ENCODE assay signal across 24 mouse cellular contexts in genomic region chr3:73673333-73673732, GRCm38 (mm10). TPM values are rescaled to one million over a fixed set of nuclear protein-coding genes. Genes with fewer than 3 reads are reported as not detected.
DNase-seq lines count a peak whose midpoint lies in the region; ATAC-seq and TF ChIP-seq lines count a peak whose summit lies in the region.
"Had no signal": no experiment of that assay in that cellular context is flagged by ENCODE, and none has a peak within 500 bp of the region (broad histone marks: within the 10 kb centered on the region; RNA-seq: fewer than 3 reads in every experiment).

No protein-coding gene starts in this region.

- 22% methylated on average over 1 of the region's 1 CpGs for WGBS in lung, postnatal 0 days
- 10% methylated on average over 1 of the region's 1 CpGs for WGBS in lung, adult 2 months
- WGBS in liver, embryonic 11.5 days: 56% methylated on average over 1 of the region's 1 CpGs
- 12% methylated on average over 1 of the region's 1 CpGs for WGBS in liver, postnatal 0 days (ENCODE audit: insufficient replicate concordance)
- WGBS in midbrain, embryonic 14.5 days: 77% methylated on average over 1 of the region's 1 CpGs

- H3K36me3 ChIP-seq in lung, postnatal 0 days (ENCODE audit: insufficient read depth, low read length): no peaks in the 10 kb centered on the region
- H3K36me3 ChIP-seq in liver, embryonic 11.5 days (ENCODE audit: control insufficient read depth, insufficient read depth, low read length): no peaks in the 10 kb centered on the region
- H3K36me3 ChIP-seq in liver, postnatal 0 days (replicated peaks; ENCODE audit: insufficient read depth, low read length): no peaks in the 10 kb centered on the region
- no peaks in the 10 kb centered on the region for H3K36me3 ChIP-seq in midbrain, embryonic 14.5 days (ENCODE audit: control insufficient read depth, insufficient read depth, low read length)
- H3K36me3 ChIP-seq: heart, embryonic 13.5 days; hindbrain, embryonic 13.5 days; kidney, embryonic 15.5 days; limb, embryonic 13.5 days; midbrain, embryonic 12.5 days had no signal

- no peak for TF ChIP-seq CTCF in lung, postnatal 0 days (IDR thresholded peaks at IDR 0.05)
- no peak for TF ChIP-seq CTCF in lung, adult 2 months (IDR thresholded peaks at IDR 0.05; ENCODE audit: insufficient read depth, low read length)
- no peak for TF ChIP-seq CTCF in liver, postnatal 0 days (IDR thresholded peaks at IDR 0.05; ENCODE audit: low read depth)

- H3K27ac ChIP-seq in lung, postnatal 0 days (ENCODE audit: low read length): no peak overlapping the region
- H3K27ac ChIP-seq in liver, embryonic 11.5 days (ENCODE audit: low read depth, low read length): no peak overlapping the region
- H3K27ac ChIP-seq in liver, postnatal 0 days (ENCODE audit: low read depth): peak overlapping the region; percentile 76
- no peak overlapping the region for H3K27ac ChIP-seq in midbrain, embryonic 14.5 days (replicated peaks; ENCODE audit: low read depth, low read length)
- H3K27ac ChIP-seq: heart, adult 2 months; heart, embryonic 13.5 days; hindbrain, embryonic 13.5 days; kidney, embryonic 15.5 days; limb, embryonic 13.5 days; midbrain, embryonic 12.5 days had no signal

- no peak for ATAC-seq in lung, postnatal 0 days
- ATAC-seq in liver, embryonic 11.5 days (replicated peaks; ENCODE audit: low FRiP score): peak; percentile 63
- ATAC-seq in liver, postnatal 0 days: peak; percentile 94
- no peak for ATAC-seq in midbrain, embryonic 14.5 days (ENCODE audit: low FRiP score, low TSS enrichment)
- no peak for ATAC-seq in inflammation-experienced regulatory T-cells, adult 6 months
- ATAC-seq in megakaryocyte progenitor cell, adult 5-6 weeks (replicated peaks; ENCODE audit: poor library complexity): no peak
- ATAC-seq: forebrain, postnatal 0 days had no signal

- H3K4me1 ChIP-seq in lung, postnatal 0 days (ENCODE audit: insufficient read depth, low read depth, low read length): no peaks in the 10 kb centered on the region
- no peaks in the 10 kb centered on the region for H3K4me1 ChIP-seq in lung, adult 2 months (ENCODE audit: control insufficient read depth, insufficient read depth, low read length)
- H3K4me1 ChIP-seq in liver, embryonic 11.5 days (replicated peaks; ENCODE audit: control insufficient read depth, insufficient read depth, low read length): no peaks in the 10 kb centered on the region
- H3K4me1 ChIP-seq in liver, postnatal 0 days (ENCODE audit: insufficient read depth): no peaks in the 10 kb centered on the region
- no peaks in the 10 kb centered on the region for H3K4me1 ChIP-seq in midbrain, embryonic 14.5 days (ENCODE audit: control insufficient read depth, insufficient read depth, low read length)
- H3K4me1 ChIP-seq: heart, embryonic 13.5 days; hindbrain, embryonic 13.5 days; kidney, embryonic 15.5 days; limb, embryonic 13.5 days; midbrain, embryonic 12.5 days had no signal

- DNase-seq in lung, postnatal 0 days (ENCODE audit: low spot score): peak; percentile 15
- DNase-seq in lung, adult 2 months: no peak
- DNase-seq in liver, embryonic 11.5 days (ENCODE audit: low spot score): no peak
- no peak for DNase-seq in liver, postnatal 0 days
- DNase-seq in midbrain, embryonic 14.5 days: no peak
- DNase-seq: adrenal gland, adult 2 months; cerebellum, adult 8-10 months; forebrain, postnatal 0 days; gastrocnemius, postnatal 36 days; heart, adult 2 months; kidney, postnatal 4 days; layer of hippocampus, adult 9-11 months; lung, postnatal 10 days; right cerebral cortex, postnatal 14 days had no signal

- H3K4me2 ChIP-seq in lung, postnatal 0 days (replicated peaks; ENCODE audit: low read depth, low read length): no peak overlapping the region
- H3K4me2 ChIP-seq in liver, embryonic 11.5 days: no peak overlapping the region
- no peak overlapping the region; the same call in 1 of the 2 replicates for H3K4me2 ChIP-seq in liver, postnatal 0 days (ENCODE audit: low read depth, low read length)
- H3K4me2 ChIP-seq in midbrain, embryonic 14.5 days (ENCODE audit: low read length): no peak overlapping the region
- H3K4me2 ChIP-seq: heart, embryonic 13.5 days; hindbrain, embryonic 13.5 days; kidney, embryonic 15.5 days; limb, embryonic 13.5 days; midbrain, embryonic 12.5 days had no signal

- no peak overlapping the region for H3K9ac ChIP-seq in lung, postnatal 0 days (replicated peaks; ENCODE audit: low read depth)
- no peak overlapping the region for H3K9ac ChIP-seq in liver, embryonic 11.5 days (ENCODE audit: low read depth, low read length)
- no peak overlapping the region for H3K9ac ChIP-seq in liver, postnatal 0 days (replicated peaks)
- H3K9ac ChIP-seq in midbrain, embryonic 14.5 days (replicated peaks; ENCODE audit: low read length): no peak overlapping the region
- H3K9ac ChIP-seq: forebrain, postnatal 0 days; heart, embryonic 13.5 days; hindbrain, embryonic 13.5 days; kidney, embryonic 15.5 days; limb, embryonic 13.5 days; midbrain, embryonic 12.5 days had no signal

- H3K9me3 ChIP-seq in lung, postnatal 0 days (ENCODE audit: low read length): no peaks in the 10 kb centered on the region
- H3K9me3 ChIP-seq in liver, embryonic 11.5 days (ENCODE audit: control insufficient read depth, low read length): no peaks in the 10 kb centered on the region
- no peaks in the 10 kb centered on the region for H3K9me3 ChIP-seq in liver, postnatal 0 days (ENCODE audit: low read length)
- H3K9me3 ChIP-seq in midbrain, embryonic 14.5 days (ENCODE audit: control insufficient read depth, low read length): no peaks in the 10 kb centered on the region
- H3K9me3 ChIP-seq: heart, embryonic 13.5 days; hindbrain, embryonic 13.5 days; kidney, embryonic 15.5 days; limb, embryonic 13.5 days; midbrain, embryonic 12.5 days had no signal

- TF ChIP-seq POLR2A in lung, adult 2 months (IDR thresholded peaks at IDR 0.05; ENCODE audit: borderline replicate concordance, extremely low read depth, low read depth, low read length): no peak

- no peaks in the 10 kb centered on the region for H3K27me3 ChIP-seq in lung, postnatal 0 days (replicated peaks; ENCODE audit: insufficient read depth, low read length)
- H3K27me3 ChIP-seq in liver, embryonic 11.5 days (replicated peaks; ENCODE audit: control insufficient read depth, insufficient read depth, low read length): no peaks in the 10 kb centered on the region
- no peaks in the 10 kb centered on the region for H3K27me3 ChIP-seq in liver, postnatal 0 days (ENCODE audit: insufficient read depth, low read length)
- no peaks in the 10 kb centered on the region for H3K27me3 ChIP-seq in midbrain, embryonic 14.5 days (ENCODE audit: control insufficient read depth, insufficient read depth, low read length)
- H3K27me3 ChIP-seq: heart, embryonic 13.5 days; hindbrain, embryonic 13.5 days; kidney, embryonic 15.5 days; limb, embryonic 13.5 days; midbrain, embryonic 12.5 days had no signal

- no peak for TF ChIP-seq EP300 in lung, postnatal 0 days (IDR thresholded peaks at IDR 0.05)
- TF ChIP-seq EP300 in liver, postnatal 0 days (IDR thresholded peaks at IDR 0.05; ENCODE audit: low read depth): peak; percentile 77

- no peak overlapping the region for H3K4me3 ChIP-seq in lung, postnatal 0 days (ENCODE audit: low read depth, low read length)
- H3K4me3 ChIP-seq in lung, adult 2 months (replicated peaks; ENCODE audit: extremely low read depth, low read depth, low read length): no peak overlapping the region
- H3K4me3 ChIP-seq in liver, embryonic 11.5 days (ENCODE audit: low read depth, low read length): no peak overlapping the region
- H3K4me3 ChIP-seq in liver, postnatal 0 days (ENCODE audit: low read depth, low read length): no peak overlapping the region
- no peak overlapping the region for H3K4me3 ChIP-seq in midbrain, embryonic 14.5 days (replicated peaks; ENCODE audit: low read depth, low read length)
- H3K4me3 ChIP-seq: heart, adult 2 months; heart, embryonic 13.5 days; hindbrain, embryonic 13.5 days; kidney, embryonic 15.5 days; limb, embryonic 13.5 days; midbrain, embryonic 12.5 days had no signal

RNA-seq across cellular contexts. Expression of gene Bche, which starts 34.9 kb away (rescaled TPM):
- 0.60 and 0.70 TPM in 2 replicates for polyA plus RNA-seq in lung, postnatal 0 days (2015; fragmentation: Nextera tagmentation; extraction: Ambion mirVana)
- polyA plus RNA-seq in lung, adult 2 months (2012; rRNA removed): 0.76 and 1.1 TPM in 2 replicates
- polyA plus RNA-seq in liver, embryonic 11.5 days (2014; fragmentation: Nextera tagmentation; extraction: Ambion mirVana): 11.4 and 14.6 TPM in 2 replicates
- 16.0 and 18.2 TPM in 2 replicates for polyA plus RNA-seq in liver, postnatal 0 days (2015; fragmentation: Nextera tagmentation; extraction: Ambion mirVana)
- 1.6 and 2.9 TPM in 2 replicates for polyA plus RNA-seq in midbrain, embryonic 14.5 days (2014; fragmentation: Nextera tagmentation; extraction: Ambion mirVana)
- polyA plus RNA-seq in inflammation-experienced regulatory T-cells, adult 6 months (2017; shearing (Covaris generic)): not detected
- total RNA-seq in megakaryocyte progenitor cell, adult 5-6 weeks (2015): not detected in 2 replicates
- not detected in 2 replicates for total RNA-seq in megakaryocyte progenitor cell, adult 5-6 weeks (2017)
- total RNA-seq: megakaryocyte, adult 5-6 weeks; MEL had no signal
- polyA plus RNA-seq: C2C12 had no signal

Comparison
In these comparisons a context has a peak if more than half of its experiments do, and no peak if none do; other contexts are left out.
1. ATAC-seq: peak in liver, embryonic 11.5 days (single experiment) and liver, postnatal 0 days (single experiment); none in lung, postnatal 0 days (single experiment), midbrain, embryonic 14.5 days (single experiment), inflammation-experienced regulatory T-cells, adult 6 months (single experiment) and megakaryocyte progenitor cell, adult 5-6 weeks (single experiment).